Mouse (Mus musculus) megakaryocyte progenitor cell, adult 5-6 weeks (primary cell): ENCODE measurements at regions not wholly inside any gene's neighbourhood (a gene's known extent, or its start where the extent isn't known, plus 50 kb on each side); places are given as distances from the start of the nearest gene placed in this dataset.
"Not testable (repeated sequence)": the region's sequence is repeated elsewhere in the genome, so short reads cannot be mapped to it uniquely, and the experiment has no call there.

Source experiments
- ATAC-seq: replicated peaks from 2 replicates; pipeline ENCODE4 v1.8.0; 2016; ENCODE audit warnings: mild to moderate bottlenecking, moderate TSS enrichment, inconsistent platforms; ENCODE audit not compliant: poor library complexity

DNA sequence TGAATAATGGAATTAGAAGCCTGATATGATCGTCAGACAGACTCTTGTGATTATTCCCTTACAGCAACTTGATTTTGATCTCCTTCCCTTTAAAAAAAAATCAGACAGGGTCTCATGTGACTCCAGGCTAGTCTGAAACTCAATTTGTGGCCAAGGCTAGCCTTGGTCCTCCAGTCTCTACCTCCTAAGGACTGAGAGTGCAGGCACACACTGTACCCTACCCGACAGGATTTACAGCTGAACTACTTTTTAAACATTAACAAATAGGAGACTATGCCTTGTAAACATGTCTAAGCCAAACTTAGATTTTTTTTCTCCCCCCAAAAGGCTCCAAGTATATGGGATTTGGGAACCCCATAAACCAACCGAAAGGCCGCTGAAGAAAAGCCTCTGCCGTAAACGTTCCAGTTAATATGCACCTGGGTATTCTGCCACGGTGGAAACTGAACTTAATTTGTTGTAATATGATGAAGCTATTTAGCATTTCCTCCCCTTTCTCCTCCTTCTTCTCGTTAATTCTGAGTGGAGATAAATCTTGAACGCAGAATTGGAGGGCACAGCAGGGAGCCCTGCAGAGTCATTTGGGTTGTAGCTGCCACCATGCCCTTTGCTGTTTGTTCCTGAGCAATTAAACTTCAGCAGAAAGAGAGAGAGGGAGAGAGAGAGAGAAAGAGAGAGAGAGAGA lies 170.0 kb upstream of the Kit start:
- ATAC-seq = no peak

DNA sequence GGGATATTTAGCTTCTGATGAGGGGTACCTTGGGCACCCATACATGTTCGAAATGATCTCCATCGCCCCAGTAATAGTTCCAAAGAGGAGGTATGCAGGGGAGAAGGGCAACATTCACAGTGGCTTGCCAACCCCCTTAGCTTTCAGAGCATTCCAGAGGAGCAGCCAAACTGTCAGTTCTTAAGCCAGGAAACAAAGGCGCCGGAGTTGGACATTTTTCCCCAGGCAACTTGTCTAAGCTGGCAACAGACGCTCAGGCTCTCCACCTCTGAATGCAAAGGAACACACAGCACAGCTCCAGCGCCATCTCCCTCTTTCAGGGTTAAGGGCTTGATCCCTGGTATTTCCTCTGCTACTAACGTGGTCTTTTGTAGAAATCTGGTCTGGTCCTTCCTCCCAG lies 169.2 kb upstream of the Kit start:
- no peak for ATAC-seq

DNA sequence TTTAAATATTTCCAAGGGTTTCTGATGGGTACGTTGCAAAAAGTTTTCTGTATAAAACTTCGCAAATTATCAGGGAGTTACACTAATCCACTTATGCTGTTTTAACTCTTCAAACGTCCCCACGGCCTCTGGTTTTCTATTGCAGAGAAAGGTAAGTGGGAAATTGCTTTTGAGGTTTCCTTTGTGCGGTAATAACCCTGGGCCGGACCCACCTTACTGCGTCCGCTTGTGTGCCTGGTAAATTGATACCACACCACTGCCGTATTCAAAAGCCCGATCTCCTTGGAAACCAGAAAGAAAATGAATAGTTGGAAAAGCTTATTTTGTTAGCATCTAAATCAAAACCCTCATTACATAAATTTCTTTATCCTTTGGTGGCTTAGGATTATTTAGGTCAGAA lies 167.0 kb upstream of the Kit start:
- ATAC-seq = no peak

DNA sequence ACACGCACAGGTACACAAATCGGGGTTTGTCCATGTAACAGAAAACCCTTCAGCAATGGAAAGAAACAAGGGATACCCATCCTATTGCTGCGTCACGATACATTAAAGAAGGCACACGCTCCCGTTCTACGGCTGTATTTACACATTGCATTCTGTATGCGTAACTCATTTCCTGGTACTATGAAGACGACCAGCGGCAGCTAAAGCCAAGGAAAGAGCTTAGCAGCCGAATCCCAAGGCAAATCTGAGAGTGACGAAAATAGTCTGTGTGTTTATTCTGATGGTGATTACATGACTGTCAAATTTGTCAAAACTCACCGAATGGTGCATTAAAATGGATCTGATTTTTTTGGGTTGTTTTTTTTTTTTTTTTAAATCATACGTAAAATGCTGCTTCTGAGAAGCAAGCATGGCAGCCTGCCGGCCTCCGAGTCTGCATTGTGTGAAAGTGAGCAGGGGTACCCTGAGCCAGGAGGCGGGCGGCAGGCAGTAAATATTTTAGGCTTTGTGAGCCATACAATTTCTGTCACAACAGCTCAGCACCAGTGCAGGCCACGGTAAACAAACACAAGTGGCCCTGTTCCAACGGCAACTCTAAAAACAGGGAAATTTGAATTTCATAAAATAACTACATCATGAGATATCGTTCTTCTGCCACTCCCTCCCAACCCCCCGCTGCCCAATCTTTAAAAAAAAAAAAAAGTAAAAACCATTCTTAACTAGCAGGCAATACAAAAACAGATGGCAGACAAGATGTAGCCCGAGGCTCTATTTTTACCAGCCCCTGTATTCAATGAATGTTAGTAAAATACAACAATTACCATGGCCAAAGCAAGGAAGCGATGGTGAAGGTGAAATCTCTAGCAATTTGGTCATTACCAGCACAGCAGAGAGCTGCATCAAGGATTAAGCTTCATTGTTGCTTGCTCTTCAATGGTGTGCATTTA lies 164.2 kb upstream of the Kit start:
- no peak for ATAC-seq

DNA sequence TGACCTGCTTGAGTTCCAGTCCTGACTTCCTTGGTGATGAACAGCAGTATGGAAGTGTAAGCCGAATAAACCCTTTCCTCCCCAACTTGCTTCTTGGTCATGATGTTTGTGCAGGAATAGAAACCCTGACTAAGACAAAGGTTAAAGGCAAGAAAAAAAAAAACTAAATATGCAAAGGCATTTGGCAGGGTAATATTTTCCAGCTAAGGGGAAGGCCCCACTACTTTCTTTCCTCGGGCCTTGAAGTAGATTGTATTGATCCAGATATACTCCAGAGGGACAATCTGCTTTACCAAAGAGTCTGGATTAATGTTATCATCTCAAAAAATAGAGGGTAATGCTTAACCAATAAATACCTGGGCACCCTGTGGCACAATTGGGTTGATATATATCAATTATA lies 155.4 kb upstream of the Kit start:
- ATAC-seq = not testable (repeated sequence)

DNA sequence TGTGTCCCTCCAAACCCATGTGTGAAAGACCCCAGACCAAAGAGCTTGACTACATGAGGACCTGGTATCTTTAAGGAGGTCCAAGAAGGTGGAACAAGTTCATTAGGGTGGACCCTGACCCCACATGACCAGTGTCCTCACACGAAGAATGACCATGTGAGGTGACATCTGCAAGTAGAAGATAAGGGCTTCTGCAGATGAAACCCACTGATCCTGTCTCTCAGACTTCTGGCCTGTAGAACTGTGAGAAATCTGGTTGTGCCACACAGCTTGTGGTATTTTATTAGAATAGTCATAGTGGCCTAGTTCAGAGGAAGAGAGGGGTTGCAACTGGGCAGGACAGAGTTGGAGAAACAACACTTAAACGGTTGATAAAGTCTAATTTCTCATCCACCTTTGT lies 141.8 kb upstream of the Kit start:
- ATAC-seq = no peak

DNA sequence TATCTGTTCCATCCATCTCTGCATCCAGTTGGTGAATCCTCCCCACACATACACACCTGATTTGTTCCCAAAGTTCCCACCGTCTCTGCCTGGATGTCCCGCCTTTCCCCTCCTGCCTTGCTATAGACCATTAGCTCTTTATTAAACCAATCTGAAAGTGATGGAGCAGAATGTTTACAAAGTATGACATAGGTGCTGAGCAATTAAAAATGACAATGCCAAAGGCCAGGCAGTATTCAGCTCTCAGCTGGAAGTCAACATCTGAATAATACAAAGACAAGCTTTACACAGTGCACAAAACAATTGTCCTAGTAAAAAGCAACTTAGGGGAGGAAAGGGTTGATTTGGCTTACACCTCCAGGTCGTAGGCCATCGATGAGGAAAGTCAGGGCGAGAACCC lies 136.8 kb upstream of the Kit start:
- ATAC-seq = no peak

DNA sequence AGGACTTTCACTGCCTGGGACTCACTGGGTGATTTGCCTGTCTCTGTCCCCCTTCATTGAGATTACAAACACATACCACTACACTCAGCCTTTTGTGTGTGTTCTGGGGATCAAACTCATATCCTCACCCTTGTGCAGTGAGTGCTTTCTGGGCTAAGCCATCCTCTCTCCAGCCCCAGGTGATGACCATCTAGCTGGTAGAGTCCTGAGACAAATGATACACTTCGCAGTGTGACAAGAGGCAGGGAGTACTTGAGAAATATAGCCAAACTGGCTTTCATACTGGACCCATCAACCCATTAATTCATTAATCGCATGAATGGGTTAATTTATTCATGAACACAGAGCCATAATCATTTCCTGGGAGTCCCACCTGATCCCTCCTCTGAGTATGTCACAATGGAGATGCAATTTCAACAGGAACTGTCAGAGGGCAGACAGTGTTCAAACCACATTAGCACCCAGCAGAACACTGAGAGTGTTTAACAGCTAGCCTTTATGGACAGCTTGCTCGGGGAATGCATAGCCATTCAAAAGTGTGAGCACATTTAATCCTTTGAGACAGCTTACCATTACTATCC lies 130.6 kb upstream of the Kit start:
- ATAC-seq = no peak

DNA sequence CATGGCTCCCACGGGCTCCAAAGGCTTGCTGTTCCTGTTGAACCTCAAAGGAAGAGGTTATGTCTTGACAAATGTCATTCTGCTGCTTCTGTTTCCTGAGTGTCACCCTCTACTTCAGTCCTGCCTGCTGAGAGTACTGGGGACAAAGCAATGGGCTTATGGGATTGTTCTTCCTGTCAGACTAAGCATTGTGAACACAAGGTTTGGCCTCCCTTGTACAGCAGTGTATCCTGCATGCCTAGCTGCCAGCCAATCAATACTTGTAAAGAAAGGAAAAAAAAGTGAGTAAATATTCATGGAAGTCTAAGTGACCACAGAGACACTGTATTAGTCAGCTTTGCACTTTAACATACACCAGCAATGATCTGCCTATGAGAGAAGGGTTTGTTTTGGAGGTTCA lies 128.3 kb upstream of the Kit start:
- no peak for ATAC-seq

DNA sequence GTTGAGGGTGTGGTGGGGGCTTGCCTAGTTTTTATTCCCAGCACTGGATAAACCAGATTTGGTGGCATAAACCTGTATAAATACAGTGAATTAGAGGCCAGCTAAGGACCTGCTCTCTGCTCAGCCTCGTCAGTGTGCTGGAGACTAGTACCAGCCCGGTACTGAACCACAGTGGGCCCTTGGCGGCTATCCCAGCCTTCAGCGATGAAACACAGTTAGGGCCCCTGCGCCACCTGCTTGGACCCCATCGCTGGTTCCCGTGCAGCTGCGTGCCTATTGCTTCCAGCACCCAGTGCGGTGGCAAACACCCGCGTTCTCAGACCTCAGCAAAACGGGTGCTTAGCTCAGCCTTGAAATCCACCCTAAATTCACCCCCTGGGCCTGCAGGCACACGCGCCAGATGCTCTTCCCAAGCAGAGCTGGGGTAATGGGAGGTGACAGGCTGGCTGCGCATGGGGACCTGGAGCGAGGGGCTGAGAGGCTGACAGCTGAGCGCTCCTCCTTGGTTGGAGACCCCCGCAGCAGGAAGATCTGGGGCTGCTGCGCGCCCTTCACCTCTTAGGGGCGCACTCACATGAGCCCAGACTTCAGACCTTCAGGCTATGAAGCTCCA lies 124.7 kb upstream of the Kit start:
- no peak for ATAC-seq

DNA sequence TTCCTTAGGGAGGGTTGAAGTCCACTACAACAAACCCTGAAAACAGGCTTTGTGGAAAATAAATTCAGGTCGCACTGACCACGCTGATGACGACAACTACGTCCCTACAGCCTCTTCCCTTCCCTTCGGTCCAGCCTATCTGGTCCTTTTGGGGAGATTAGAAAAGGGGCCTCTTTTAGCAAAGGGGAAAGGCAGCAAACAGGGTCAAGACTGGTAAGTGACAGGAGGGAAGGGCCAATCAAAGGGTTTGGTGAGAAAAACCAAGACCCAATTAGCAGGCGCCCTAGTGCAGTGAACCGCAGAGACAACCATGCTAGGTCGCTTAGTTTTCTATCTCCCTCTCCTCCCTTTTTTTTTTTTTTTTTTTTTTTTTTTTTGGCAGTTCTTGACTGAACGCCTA lies 124.2 kb upstream of the Kit start:
- peak; percentile 32; the same call in 1 of the 2 replicates for ATAC-seq

DNA sequence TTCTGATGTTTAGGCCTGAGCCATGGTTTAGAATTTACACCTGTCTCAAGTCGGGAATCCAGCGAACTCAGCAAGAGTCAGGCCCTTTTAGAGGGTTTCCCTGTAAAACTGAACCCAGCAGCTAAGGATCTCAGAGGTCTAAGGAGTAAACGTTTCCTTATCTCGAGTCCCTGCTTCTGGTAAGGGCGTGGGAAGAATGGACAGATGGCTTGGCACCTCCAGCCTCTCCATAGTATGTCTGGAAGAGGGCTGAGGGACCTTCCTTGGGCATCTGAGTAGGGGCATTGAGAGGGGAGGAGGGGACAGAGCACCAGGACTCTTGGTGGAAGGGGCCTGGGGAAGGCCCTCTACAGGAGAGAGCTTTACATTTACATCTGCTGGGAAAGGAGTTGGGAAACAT lies 123.6 kb upstream of the Kit start:
- ATAC-seq = no peak

DNA sequence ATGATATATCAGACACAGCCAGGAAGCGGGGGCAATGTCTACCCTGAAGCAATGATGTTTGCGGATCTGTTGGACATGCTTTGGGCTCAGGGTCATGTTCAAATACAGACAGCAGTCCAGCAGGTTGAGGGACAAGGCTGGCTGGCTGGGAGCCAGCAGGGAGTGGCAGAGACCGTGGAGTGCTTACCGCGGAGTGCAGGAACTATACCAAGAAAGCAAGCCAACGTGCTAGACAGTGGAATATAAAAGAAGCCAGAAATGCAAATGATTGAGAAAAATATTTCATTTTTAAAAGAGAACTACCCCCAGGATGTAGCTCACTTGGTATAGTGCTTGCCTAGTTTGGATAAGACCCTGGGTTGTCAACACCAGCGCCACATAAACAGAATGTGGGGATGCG lies 123.0 kb upstream of the Kit start:
- peak; percentile 64 for ATAC-seq

DNA sequence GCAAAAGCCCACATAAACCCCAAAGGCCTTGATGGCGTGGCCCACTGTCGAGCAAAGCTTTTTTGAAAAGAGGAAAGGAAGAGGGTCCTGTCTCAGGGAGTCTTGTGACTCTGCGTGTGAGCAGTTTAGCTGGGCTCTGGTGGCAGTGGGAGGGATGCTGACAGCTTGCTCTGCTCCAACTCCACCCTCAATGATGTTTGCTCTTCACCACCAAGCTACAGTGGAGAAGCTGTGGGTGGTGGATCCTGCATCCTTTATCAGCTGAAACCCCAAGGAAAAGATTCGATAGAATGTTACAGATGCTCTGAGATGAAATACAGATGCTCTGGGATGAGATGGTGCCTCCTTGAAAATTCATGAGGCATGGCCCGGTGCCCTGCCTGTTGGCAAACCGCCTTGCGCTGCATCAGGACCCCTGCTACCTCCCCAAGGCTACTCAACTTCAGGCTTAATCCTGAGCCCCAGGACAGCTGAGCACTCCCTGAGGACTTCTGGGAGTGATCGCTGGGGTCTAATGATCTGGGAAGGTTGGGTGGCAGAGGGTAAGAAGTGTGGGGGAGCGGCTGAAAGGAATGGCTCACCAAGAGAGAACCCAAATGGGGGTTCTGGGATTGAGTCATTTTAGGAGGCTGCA lies 120.8 kb upstream of the Kit start:
- no peak for ATAC-seq

DNA sequence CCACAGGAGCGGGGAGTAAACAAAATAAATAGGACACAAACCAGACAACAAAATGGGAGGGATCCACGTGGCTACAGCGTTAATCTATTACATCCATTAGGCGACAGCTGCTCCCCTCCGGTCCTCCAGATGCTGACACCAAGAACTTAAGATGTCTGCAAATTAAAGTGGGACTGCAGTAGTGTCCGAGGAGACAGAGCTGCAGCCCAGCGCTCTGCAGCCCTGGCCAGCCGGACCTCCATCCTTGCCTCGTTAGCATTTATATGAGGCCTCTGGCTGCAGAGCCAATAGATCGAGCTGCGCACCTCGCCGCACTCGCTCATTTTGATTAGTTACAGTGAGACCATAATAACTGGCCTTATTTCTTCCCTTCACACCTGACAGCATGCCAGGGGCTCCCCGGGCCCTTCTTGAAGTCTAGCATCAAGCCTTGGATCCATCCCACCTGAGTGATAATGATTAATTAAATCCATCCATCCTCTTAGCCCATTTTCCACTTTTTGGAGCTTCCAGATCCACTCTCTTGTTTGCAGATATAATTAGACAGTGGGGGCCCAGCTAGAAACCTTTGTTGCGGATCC lies 119.7 kb upstream of the Kit start:
- ATAC-seq = no peak

DNA sequence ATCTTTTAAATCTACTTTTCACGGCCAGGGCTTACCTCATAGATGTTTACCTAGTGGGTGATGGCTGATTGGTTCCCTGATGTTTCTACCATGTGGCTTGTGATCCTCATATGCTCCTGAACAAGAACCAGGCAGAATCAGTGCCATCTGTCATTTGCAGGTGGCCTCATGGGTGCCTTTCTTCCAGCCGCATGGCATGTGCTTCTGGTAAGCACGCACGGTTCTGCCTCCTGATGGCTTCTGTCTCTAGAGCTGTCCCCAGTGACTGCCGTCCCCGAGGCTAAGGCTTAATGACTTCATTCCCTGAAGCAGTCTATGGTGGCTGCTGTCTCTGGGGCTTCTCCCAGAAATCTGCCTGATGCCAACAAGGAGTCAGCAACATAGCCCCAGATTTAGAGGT lies 117.3 kb upstream of the Kit start:
- no peak for ATAC-seq

DNA sequence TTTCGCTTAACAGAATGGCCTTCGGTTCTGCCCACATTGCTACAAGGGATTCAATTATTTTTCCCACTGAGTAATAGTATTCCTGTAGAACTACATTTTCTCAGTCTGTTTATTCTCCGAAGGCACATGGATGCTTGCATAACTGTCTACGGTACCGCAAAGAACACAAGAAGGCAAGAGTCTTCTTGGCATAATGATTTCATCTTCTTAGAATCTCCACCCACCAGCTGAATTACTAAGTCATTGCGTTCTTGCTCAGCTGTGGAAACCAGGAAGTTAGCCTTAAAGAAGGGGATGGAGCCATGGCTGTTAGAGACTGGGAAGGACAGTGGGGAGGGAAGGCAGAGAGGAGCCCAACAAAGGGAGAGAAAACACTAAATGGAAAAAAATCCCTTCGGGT lies 116.4 kb upstream of the Kit start:
- ATAC-seq = no peak

DNA sequence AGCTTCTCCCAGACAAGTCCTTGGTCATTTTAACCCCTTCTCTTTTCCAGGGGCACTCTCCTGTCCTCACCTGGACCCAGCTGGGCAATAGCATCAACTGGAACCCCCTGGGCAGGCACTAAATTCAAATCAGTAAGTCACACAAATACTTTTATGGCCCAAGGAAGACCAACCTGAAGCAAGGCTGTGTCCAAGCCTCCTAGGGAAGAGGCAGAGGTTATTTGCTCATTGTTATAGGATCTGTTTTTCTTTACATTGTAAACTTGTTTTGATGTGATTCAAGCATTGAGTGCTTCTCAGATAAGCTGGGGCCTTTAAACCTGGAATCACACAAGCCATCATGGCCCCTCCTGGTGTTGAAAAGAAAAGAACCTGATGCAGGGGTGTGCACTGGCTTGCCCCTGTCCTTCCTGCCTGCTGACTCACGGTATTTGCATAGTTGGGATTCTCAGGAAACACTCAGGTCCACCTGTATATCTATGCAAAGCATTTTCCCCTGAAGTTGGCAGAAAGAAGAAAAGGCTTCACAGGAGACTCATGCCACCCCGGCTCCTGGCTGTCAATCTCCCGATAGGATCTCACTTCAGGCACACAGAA lies 114.9 kb upstream of the Kit start:
- ATAC-seq = no peak

DNA sequence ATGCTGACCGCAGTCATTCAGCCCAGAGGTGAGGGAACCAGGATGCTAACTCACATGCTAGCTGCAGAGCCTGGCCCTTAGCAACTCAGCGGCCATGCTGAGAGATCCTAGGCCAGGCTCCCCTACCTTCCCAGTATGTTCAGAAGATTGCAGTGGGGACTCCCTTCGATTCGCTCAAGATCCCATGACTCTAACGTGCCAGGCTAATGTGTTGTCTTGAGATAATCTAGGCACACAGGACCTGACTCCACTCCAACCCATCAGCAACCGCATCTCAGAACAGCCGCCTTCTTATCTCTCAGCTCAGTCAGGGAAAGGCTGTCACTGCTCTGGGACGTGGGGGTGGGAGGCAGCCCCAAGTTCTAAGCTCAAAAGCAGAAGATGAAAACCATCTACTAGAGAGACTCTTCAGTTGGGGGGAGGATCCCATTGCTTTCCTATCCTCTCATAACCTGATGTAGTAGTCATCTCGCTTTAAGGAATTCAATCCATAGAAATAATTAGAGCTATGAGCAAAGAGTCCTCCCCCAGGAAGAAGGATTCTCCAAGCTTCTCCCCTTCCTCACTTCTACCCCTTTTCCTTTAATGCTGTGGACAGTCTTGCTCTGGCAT lies 114.2 kb upstream of the Kit start:
- ATAC-seq = peak; percentile 96

DNA sequence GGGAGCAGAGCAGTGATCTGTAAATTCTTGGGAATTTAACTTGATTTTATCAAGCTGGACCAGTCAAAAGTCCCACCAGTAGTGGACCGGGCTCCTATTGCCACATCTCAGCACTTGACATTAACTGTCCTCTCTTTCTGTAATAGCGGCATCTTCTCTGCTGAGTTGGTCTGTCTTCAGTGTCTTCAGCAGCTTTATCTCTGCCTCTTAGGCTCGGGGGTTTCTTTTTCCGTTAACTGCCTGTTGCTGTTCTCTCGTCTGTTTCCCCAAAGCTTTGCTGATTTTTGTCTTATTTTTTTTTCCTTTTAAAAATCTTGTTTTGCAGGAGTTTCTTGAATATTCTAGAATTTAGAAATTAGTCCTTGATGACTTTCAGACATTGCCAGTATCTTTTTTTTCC lies 113.3 kb upstream of the Kit start:
- ATAC-seq = no peak
